8 mouse cellular contexts compared by ENCODE assay signal in the genomic region with DNA sequence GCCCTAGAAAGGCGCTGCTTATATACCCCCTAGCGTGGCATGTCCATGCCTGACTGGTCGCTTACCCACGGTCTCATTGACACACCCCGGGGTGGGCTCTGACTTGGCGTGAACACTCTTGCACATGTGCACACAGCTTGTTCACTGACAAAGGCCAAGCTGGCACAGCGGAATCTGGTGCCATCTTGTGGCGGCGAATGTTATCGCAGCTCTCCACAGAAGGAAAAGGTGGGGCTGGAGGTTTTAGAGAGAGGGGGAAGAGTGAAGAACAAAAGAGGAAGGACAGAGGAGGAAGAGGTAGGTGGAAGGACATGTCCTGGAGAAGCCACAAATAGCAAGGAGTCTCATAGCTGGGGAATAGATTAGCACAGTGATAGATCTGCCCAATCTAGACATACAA. TPM values are rescaled to one million over a fixed set of nuclear protein-coding genes. Genes with fewer than 3 reads are reported as not detected.
DNase-seq lines count a peak whose midpoint lies in the region; ATAC-seq and TF ChIP-seq lines count a peak whose summit lies in the region.
"Had no signal": no experiment of that assay in that cellular context is flagged by ENCODE, and none has a peak within 500 bp of the region (broad histone marks: within the 10 kb centered on the region; RNA-seq: fewer than 3 reads in every experiment).

No protein-coding gene starts in this region.

- no peak overlapping the region for H3K4me2 ChIP-seq in hindbrain, embryonic 11.5 days (replicated peaks; ENCODE audit: low read depth, low read length)
- H3K4me2 ChIP-seq in midbrain, embryonic 15.5 days = peak overlapping the region; percentile 35

- POLR2A ChIA-PET in Patski (lab: Charles Lee) = interaction anchor here (1.2 kb wide), 1 partner anchor 9 kb away, joined by 3 read pairs; no protein-coding TSS in a partner anchor

- ATAC-seq in Patski = no peak
- ATAC-seq in hindbrain, embryonic 11.5 days (ENCODE audit: low FRiP score) = no peak
- peak; percentile 86 for ATAC-seq in midbrain, embryonic 15.5 days (replicated peaks)

- TF ChIP-seq POLR2A in spleen, adult 2 months (IDR thresholded peaks at IDR 0.05; ENCODE audit: low read depth, low read length) = no peak

- no peaks in the 10 kb centered on the region for H3K27me3 ChIP-seq in Patski
- no peaks in the 10 kb centered on the region for H3K27me3 ChIP-seq in hindbrain, embryonic 11.5 days (ENCODE audit: control insufficient read depth, insufficient read depth, low read length)
- H3K27me3 ChIP-seq in midbrain, embryonic 15.5 days (replicated peaks) = no peaks in the 10 kb centered on the region
- no peaks in the 10 kb centered on the region for H3K27me3 ChIP-seq in spleen, adult 2 months (ENCODE audit: control insufficient read depth, insufficient read depth, low read length)

- intact Hi-C loops in left cerebral cortex, postnatal 10 days (cut with DNase I) = no loop called here

- H3K36me3 ChIP-seq in hindbrain, embryonic 11.5 days (ENCODE audit: control insufficient read depth, insufficient read depth, low read length) = no peaks in the 10 kb centered on the region
- H3K36me3 ChIP-seq in midbrain, embryonic 15.5 days (replicated peaks) = no peaks in the 10 kb centered on the region
- no peaks in the 10 kb centered on the region for H3K36me3 ChIP-seq in spleen, adult 2 months (ENCODE audit: control insufficient read depth, insufficient read depth, low read length)

- no peak for DNase-seq in Patski (ENCODE audit: low read depth, low spot score)
- DNase-seq in cerebellum, adult 11 months = peak; percentile 83
- peak; percentile 19 for DNase-seq in forelimb bud, embryonic 11.5 days (ENCODE audit: low read depth, low spot score)
- peak; percentile 77 for DNase-seq in hindbrain, embryonic 11.5 days (ENCODE audit: low spot score)
- DNase-seq in left cerebral cortex, postnatal 10 days (ENCODE audit: extremely low spot score in 1 of 2, low spot score in 2 of 2) = peak; percentile 79 to 82
- DNase-seq in spleen, adult 2 months (ENCODE audit: low read depth in 1 of 2, low spot score in 2 of 2) = peak; percentile 34 to 68

- CTCF ChIA-PET in Patski (lab: Charles Lee) = interaction anchor here (1.3 kb wide), 2 partner anchors 11 to 15 kb away, joined by 4 read pairs; no protein-coding TSS in a partner anchor

- WGBS in hindbrain, embryonic 11.5 days = 32% methylated on average over 10 of the region's 10 CpGs
- 30% methylated on average over 10 of the region's 10 CpGs for WGBS in midbrain, embryonic 15.5 days
- WGBS in spleen, adult 2 months = 51% methylated on average over 10 of the region's 10 CpGs

- H3K9ac ChIP-seq in hindbrain, embryonic 11.5 days (ENCODE audit: low read depth, low read length) = no peak overlapping the region
- H3K9ac ChIP-seq in midbrain, embryonic 15.5 days = no peak overlapping the region

- H3K4me3 ChIP-seq in hindbrain, embryonic 11.5 days (ENCODE audit: low read depth, low read length) = no peak overlapping the region
- H3K4me3 ChIP-seq in midbrain, embryonic 15.5 days = peak overlapping the region; percentile 27
- no peak overlapping the region for H3K4me3 ChIP-seq in spleen, adult 2 months (ENCODE audit: extremely low read depth, insufficient read depth, insufficient read length)
- H3K4me3 ChIP-seq: myocyte had no signal

- no peak overlapping the region for H3K27ac ChIP-seq in hindbrain, embryonic 11.5 days (ENCODE audit: low read depth, low read length)
- H3K27ac ChIP-seq in midbrain, embryonic 15.5 days = no peak overlapping the region
- no peak overlapping the region for H3K27ac ChIP-seq in spleen, adult 2 months (ENCODE audit: insufficient read depth, low read length)

- H3K9me3 ChIP-seq in hindbrain, embryonic 11.5 days (ENCODE audit: control insufficient read depth, low read length) = no peaks in the 10 kb centered on the region
- H3K9me3 ChIP-seq in midbrain, embryonic 15.5 days = peaks cover 3% of the 10 kb centered on the region; the same call in 1 of the 2 replicates

- in situ Hi-C loops in Patski (cut with MboI; ENCODE audit: low pct_unique_long_range_greater_than_20kb) = no loop called here

- TF ChIP-seq CTCF in Patski (IDR thresholded peaks at IDR 0.05) = peak; percentile 56
- peak; percentile 87 for TF ChIP-seq CTCF in spleen, adult 2 months (IDR thresholded peaks at IDR 0.05; ENCODE audit: extremely low read depth, insufficient read depth, insufficient read length, insufficient replicate concordance)

- no peaks in the 10 kb centered on the region for H3K4me1 ChIP-seq in hindbrain, embryonic 11.5 days (replicated peaks; ENCODE audit: control insufficient read depth, insufficient read depth, low read length)
- no peaks in the 10 kb centered on the region for H3K4me1 ChIP-seq in midbrain, embryonic 15.5 days
- H3K4me1 ChIP-seq in spleen, adult 2 months (ENCODE audit: control insufficient read depth, insufficient read depth, insufficient read length) = no peaks in the 10 kb centered on the region

RNA-seq across cellular contexts. Expression of a gene that starts 18.1 kb away (rescaled TPM):
- 30.6 TPM for polyA plus RNA-seq in Patski (2021)
- 45.9 and 50.8 TPM in 2 replicates for polyA plus RNA-seq in hindbrain, embryonic 11.5 days (2014; fragmentation: Nextera tagmentation; extraction: Ambion mirVana)
- 10 to 100 TPM; 17.9 to 18.2 TPM for total RNA-seq in left cerebral cortex, postnatal 10 days (2021)
- polyA plus RNA-seq in midbrain, embryonic 15.5 days (2015; fragmentation: Nextera tagmentation; extraction: Ambion mirVana) = 43.1 and 44.4 TPM in 2 replicates
- polyA plus RNA-seq in spleen, adult 2 months (2012; rRNA removed) = 29.8 and 37.2 TPM in 2 replicates

RNA-seq across cellular contexts. Expression of a gene that starts 28.9 kb away (rescaled TPM):
- 68.6 TPM for polyA plus RNA-seq in Patski (2021)
- 236 and 250 TPM in 2 replicates for polyA plus RNA-seq in hindbrain, embryonic 11.5 days (2014; fragmentation: Nextera tagmentation; extraction: Ambion mirVana)
- 100 to 1,000 TPM; 144 to 149 TPM for total RNA-seq in left cerebral cortex, postnatal 10 days (2021)
- polyA plus RNA-seq in midbrain, embryonic 15.5 days (2015; fragmentation: Nextera tagmentation; extraction: Ambion mirVana) = 583 and 656 TPM in 2 replicates
- polyA plus RNA-seq in spleen, adult 2 months (2012; rRNA removed) = 6.0 and 12.8 TPM in 2 replicates

RNA-seq across cellular contexts. Expression of a gene that starts 41.4 kb away (rescaled TPM):
- 1.0 TPM for polyA plus RNA-seq in Patski (2021)
- polyA plus RNA-seq in hindbrain, embryonic 11.5 days (2014; fragmentation: Nextera tagmentation; extraction: Ambion mirVana) = 1.2 and 1.4 TPM in 2 replicates
- 10 to 100 TPM; 76.4 to 77.9 TPM for total RNA-seq in left cerebral cortex, postnatal 10 days (2021)
- polyA plus RNA-seq in midbrain, embryonic 15.5 days (2015; fragmentation: Nextera tagmentation; extraction: Ambion mirVana) = 5.8 and 6.0 TPM in 2 replicates
- polyA plus RNA-seq in spleen, adult 2 months (2012; rRNA removed) = 2.8 and 3.6 TPM in 2 replicates
